In the genomic region with DNA sequence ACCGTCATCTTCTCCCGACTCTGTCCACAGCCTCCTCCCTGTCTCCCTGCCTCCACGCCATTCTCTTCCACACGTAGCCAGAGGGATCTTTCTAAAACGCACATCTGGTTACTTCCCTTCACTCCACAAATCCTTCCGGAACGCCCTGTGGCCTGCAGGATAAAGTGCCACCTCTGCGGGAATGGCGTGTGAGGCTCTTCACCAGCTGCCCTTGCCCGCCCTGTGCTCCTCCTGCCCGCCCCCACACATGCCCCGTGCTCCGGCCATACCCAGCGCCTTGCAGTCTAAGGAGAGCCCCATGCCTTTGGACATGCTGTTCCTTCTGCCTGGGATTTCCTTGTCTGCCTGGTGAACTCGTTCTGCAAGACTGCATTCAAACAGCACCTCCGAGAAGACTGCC, we compare ENCODE assay signal across 28 mouse cellular contexts. TPM values are rescaled to one million over a fixed set of nuclear protein-coding genes. Genes with fewer than 3 reads are reported as not detected.
DNase-seq lines count a peak whose midpoint lies in the region; ATAC-seq and TF ChIP-seq lines count a peak whose summit lies in the region.
"Had no signal": no experiment of that assay in that cellular context is flagged by ENCODE, and none has a peak within 500 bp of the region (broad histone marks: within the 10 kb centered on the region; RNA-seq: fewer than 3 reads in every experiment).

No protein-coding gene starts in this region.

- H3ac ChIP-seq in myocyte (ENCODE audit: control insufficient read depth, insufficient read length): no peak overlapping the region

- no peak overlapping the region for H3K27ac ChIP-seq in heart, embryonic 11.5 days (ENCODE audit: low read depth, low read length)
- H3K27ac ChIP-seq in ES-Bruce4 (ENCODE audit: insufficient read depth, low read length): peak overlapping the region; percentile 42
- H3K27ac ChIP-seq: midbrain, embryonic 15.5 days had no signal

- peaks cover 38% of the 10 kb centered on the region for H3K79me2 ChIP-seq in myocyte (ENCODE audit: control insufficient read depth, insufficient read depth)

- 84% methylated on average over 16 of the region's 16 CpGs for WGBS in heart, embryonic 11.5 days (ENCODE audit: insufficient replicate concordance)

- peak; percentile 12; the same call in 1 of the 2 replicates for ATAC-seq in heart, embryonic 11.5 days (replicated peaks; ENCODE audit: insufficient number of reproducible peaks, low FRiP score, low TSS enrichment)
- ATAC-seq: forebrain, postnatal 0 days; midbrain, embryonic 15.5 days had no signal

- H3K4me3 ChIP-seq in heart, embryonic 11.5 days (ENCODE audit: low read depth, low read length): no peak overlapping the region
- H3K4me3 ChIP-seq in ES-Bruce4 (ENCODE audit: low read depth, low read length) (no peak overlapping the region), myocyte (no peak overlapping the region)
- H3K4me3 ChIP-seq: erythroblast, embryonic 14.5 days; heart, embryonic 12.5 days; megakaryocyte, embryonic 14.5 days; midbrain, embryonic 15.5 days had no signal

- no peak overlapping the region for H3K4me2 ChIP-seq in heart, embryonic 11.5 days
- no peak overlapping the region for H3K4me2 ChIP-seq in myocyte (ENCODE audit: low read depth)
- H3K4me2 ChIP-seq: heart, embryonic 12.5 days; liver, embryonic 11.5 days; midbrain, embryonic 15.5 days had no signal

- peaks cover 70% of the 10 kb centered on the region for H3K36me3 ChIP-seq in heart, embryonic 11.5 days (ENCODE audit: control insufficient read depth, insufficient read depth, low read length)
- H3K36me3 ChIP-seq in ES-Bruce4 (ENCODE audit: control insufficient read depth, insufficient read depth, low read length, poor library complexity, severe bottlenecking) (peaks cover 89% of the 10 kb centered on the region), myocyte (ENCODE audit: control insufficient read depth, insufficient read depth) (peaks cover 69% of the 10 kb centered on the region)

- no peak for TF ChIP-seq CTCF in ES-Bruce4 (IDR thresholded peaks at IDR 0.05; ENCODE audit: low read depth, low read length)

- peaks cover 6% of the 10 kb centered on the region for H3K4me1 ChIP-seq in heart, embryonic 11.5 days (ENCODE audit: control insufficient read depth, insufficient read depth, low read length)
- peaks cover 8% of the 10 kb centered on the region for H3K4me1 ChIP-seq in ES-Bruce4 (ENCODE audit: control insufficient read depth, insufficient read depth, low read length)

- H3K27me3 ChIP-seq in heart, embryonic 11.5 days (ENCODE audit: control insufficient read depth, insufficient read depth, low read length): no peaks in the 10 kb centered on the region
- no peaks in the 10 kb centered on the region for H3K27me3 ChIP-seq in ES-Bruce4 (ENCODE audit: control insufficient read depth, insufficient read depth, low read length, poor library complexity, severe bottlenecking)
- no peaks in the 10 kb centered on the region for H3K27me3 ChIP-seq in myocyte (ENCODE audit: control insufficient read depth, insufficient read depth, insufficient read length)
- H3K27me3 ChIP-seq: heart, embryonic 12.5 days; megakaryocyte, embryonic 14.5 days; midbrain, embryonic 15.5 days had no signal

- H3K9ac ChIP-seq in heart, embryonic 11.5 days (ENCODE audit: low read depth, low read length): no peak overlapping the region
- H3K9ac ChIP-seq in ES-Bruce4 (ENCODE audit: low read depth, poor library complexity, severe bottlenecking): no peak overlapping the region
- H3K9ac ChIP-seq: forebrain, postnatal 0 days; heart, embryonic 12.5 days; midbrain, embryonic 15.5 days had no signal

- DNase-seq in heart, postnatal 10 days: no peak
- peak; percentile 18 for DNase-seq in kidney, postnatal 10 days
- no peak for DNase-seq in kidney, adult 8-10 months
- no peak for DNase-seq in thymus, postnatal 14 days
- DNase-seq: cerebellum, adult 9-10 months; forebrain, postnatal 0 days; lung, adult 2 months; right cerebral cortex, adult 18-20 months; thymus, adult 2 months had no signal

- no peaks in the 10 kb centered on the region for H3K9me3 ChIP-seq in heart, embryonic 11.5 days (replicated peaks; ENCODE audit: control insufficient read depth, low read length)
- peaks cover 14% of the 10 kb centered on the region for H3K9me3 ChIP-seq in ES-Bruce4 (replicated peaks; ENCODE audit: control insufficient read depth, insufficient read depth, low read length, poor library complexity, severe bottlenecking)

- intact Hi-C loops in heart, postnatal 10 days (cut with DNase I): loop anchor here (2.0 kb wide), 1 partner anchor 14 kb away; no protein-coding TSS in a partner anchor

- TF ChIP-seq POLR2A in ES-Bruce4 (IDR thresholded peaks at IDR 0.05; ENCODE audit: insufficient read depth, low read length): no peak
- TF ChIP-seq POLR2A in myocyte (IDR thresholded peaks at IDR 0.05; ENCODE audit: insufficient read length, low read depth): peak; percentile 21

- no peak for TF ChIP-seq EP300 in ES-Bruce4 (IDR thresholded peaks at IDR 0.05; ENCODE audit: insufficient read depth, low read depth, low read length)

TF ChIP-seq in myocyte, 11 proteins besides CTCF, POLR2A, EP300 and RAD21:
- TF ChIP-seq CEBPB (IDR thresholded peaks at IDR 0.05; ENCODE audit: insufficient read depth, poor library complexity, severe bottlenecking) (no peak), TCF3 (IDR thresholded peaks at IDR 0.05; ENCODE audit: insufficient read length, low read depth) (no peak), MAX (IDR thresholded peaks at IDR 0.05; ENCODE audit: low read depth) (no peak), E2F4 (IDR thresholded peaks at IDR 0.05; ENCODE audit: insufficient read depth) (no peak), USF1 (IDR thresholded peaks at IDR 0.05; ENCODE audit: low read depth) (no peak), TCF12 (IDR thresholded peaks at IDR 0.05; ENCODE audit: insufficient read depth, poor library complexity, severe bottlenecking) (no peak), MYOD1 (IDR thresholded peaks at IDR 0.05; ENCODE audit: control insufficient read depth in 1 of 3, insufficient read length in 2 of 3, low read depth in 2 of 3) (peak in 1 of 3 experiments; percentile 36), POLR2AphosphoS2 (IDR thresholded peaks at IDR 0.05; ENCODE audit: insufficient read length, low read depth) (peak; percentile 60), MYOG (IDR thresholded peaks at IDR 0.05; ENCODE audit: control insufficient read depth in 1 of 3, insufficient read depth in 1 of 3, insufficient read length in 2 of 3, low read depth in 2 of 3) (no peak), SRF (IDR thresholded peaks at IDR 0.05; ENCODE audit: control insufficient read depth, insufficient read length, low read depth) (no peak)

RNA-seq across cellular contexts. Expression of a gene that starts 5.9 kb away (rescaled TPM):
- 929 and 1,004 TPM in 2 replicates for polyA plus RNA-seq in heart, embryonic 11.5 days (2014; fragmentation: Nextera tagmentation; extraction: Ambion mirVana)
- total RNA-seq in heart, postnatal 10 days (2021): 100 to 1,000 TPM; 379 to 407 TPM
- polyA plus RNA-seq in ES-Bruce4 (2011; ENCODE audit: insufficient read depth, insufficient read length, low read depth, missing spikeins) (398 and 458 TPM in 2 replicates), myocyte (2012; fragmentation: generic; extraction: Trizol) (986 TPM)

RNA-seq across cellular contexts. Expression of a gene that starts 12.8 kb away (rescaled TPM):
- not detected in 2 replicates for polyA plus RNA-seq in heart, embryonic 11.5 days (2014; fragmentation: Nextera tagmentation; extraction: Ambion mirVana)
- not detected for total RNA-seq in heart, postnatal 10 days (2021)
- 1.6 and 2.0 TPM in 2 replicates for polyA plus RNA-seq in ES-Bruce4 (2011; ENCODE audit: insufficient read depth, insufficient read length, low read depth, missing spikeins)
- polyA plus RNA-seq in myocyte (2012; fragmentation: generic; extraction: Trizol): not detected
- total RNA-seq: adrenal gland, adult 18-20 months; adrenal gland, postnatal 4 days; common myeloid progenitor, adult 5-6 weeks; forebrain, postnatal 0 days; gastrocnemius, adult 18-20 months; granulocyte monocyte progenitor cell, adult 5-6 weeks; heart, postnatal 25 days; left cerebral cortex, adult 18-20 months; left cerebral cortex, postnatal 36 days had no signal
- polyA plus RNA-seq: embryonic facial prominence, embryonic 11.5 days; erythroblast, embryonic 14.5 days; forebrain, postnatal 0 days; heart, embryonic 12.5 days; liver, embryonic 11.5 days; lung, adult 2 months; urinary bladder, adult 2 months had no signal

RNA-seq across cellular contexts. Expression of a gene that starts 20.6 kb away (rescaled TPM):
- not detected in 2 replicates for polyA plus RNA-seq in heart, embryonic 11.5 days (2014; fragmentation: Nextera tagmentation; extraction: Ambion mirVana)
- not detected for total RNA-seq in heart, postnatal 10 days (2021)
- polyA plus RNA-seq in ES-Bruce4 (2011; ENCODE audit: insufficient read depth, insufficient read length, low read depth, missing spikeins) (not detected in 2 replicates), myocyte (2012; fragmentation: generic; extraction: Trizol) (0.04 TPM)
- total RNA-seq: adrenal gland, adult 18-20 months; adrenal gland, postnatal 4 days; common myeloid progenitor, adult 5-6 weeks; gastrocnemius, adult 18-20 months; granulocyte monocyte progenitor cell, adult 5-6 weeks; heart, postnatal 25 days; layer of hippocampus, adult 8-10 months; left cerebral cortex, adult 18-20 months; left cerebral cortex, postnatal 36 days had no signal
- polyA plus RNA-seq: embryonic facial prominence, embryonic 11.5 days; heart, embryonic 12.5 days; liver, embryonic 11.5 days; lung, adult 2 months; midbrain, embryonic 15.5 days had no signal

RNA-seq across cellular contexts. Expression of a gene that starts 21.0 kb away (rescaled TPM):
- polyA plus RNA-seq in heart, embryonic 11.5 days (2014; fragmentation: Nextera tagmentation; extraction: Ambion mirVana): 0.19 and 0.31 TPM in 2 replicates
- not detected for total RNA-seq in heart, postnatal 10 days (2021)
- 16.0 and 19.3 TPM in 2 replicates for polyA plus RNA-seq in ES-Bruce4 (2011; ENCODE audit: insufficient read depth, insufficient read length, low read depth, missing spikeins)
- 0.05 TPM for polyA plus RNA-seq in myocyte (2012; fragmentation: generic; extraction: Trizol)
- total RNA-seq: common myeloid progenitor, adult 5-6 weeks; gastrocnemius, adult 18-20 months; granulocyte monocyte progenitor cell, adult 5-6 weeks; heart, postnatal 25 days had no signal
- polyA plus RNA-seq: heart, embryonic 12.5 days had no signal

RNA-seq across cellular contexts. Expression of a gene that starts 32.7 kb away (rescaled TPM):
- polyA plus RNA-seq in heart, embryonic 11.5 days (2014; fragmentation: Nextera tagmentation; extraction: Ambion mirVana): 285 and 390 TPM in 2 replicates
- 100 to 1,000 TPM; 230 to 231 TPM for total RNA-seq in heart, postnatal 10 days (2021)
- polyA plus RNA-seq in ES-Bruce4 (2011; ENCODE audit: insufficient read depth, insufficient read length, low read depth, missing spikeins) (552 and 560 TPM in 2 replicates), myocyte (2012; fragmentation: generic; extraction: Trizol) (58.2 TPM)
